Mouse (Mus musculus) bone marrow, adult 2 months (tissue): Measurements from ENCODE around the gene Tbx21. TPM values are rescaled to one million over a fixed set of nuclear protein-coding genes. Genes with fewer than 3 reads are reported as not detected.

Experiments
- H3K27ac ChIP-seq: fragments of 200-500 bp; 2 replicates; pipeline ENCODE4 v1.5.1; 2012; ENCODE audit warnings: low read depth, mild to moderate bottlenecking, control low read depth, inconsistent platforms, low read length; ENCODE audit not compliant: control insufficient read depth, poor library complexity, insufficient read depth
- H3K4me1 ChIP-seq: fragments of 200-500 bp; 2 replicates; pipeline ENCODE4 v1.6.1; 2011; ENCODE audit warnings: low read length; ENCODE audit not compliant: control insufficient read depth, insufficient read depth
- H3K4me3 ChIP-seq: fragments of 200-500 bp; replicated peaks from 2 replicates; pipeline ENCODE3; 2011; ENCODE audit warnings: mild to moderate bottlenecking, low read depth, low read length, control low read depth; ENCODE audit not compliant: control insufficient read depth
- CTCF ChIP-seq: fragments of 200-500 bp; IDR thresholded peaks from 2 replicates; pipeline ENCODE4 v1.5.1; 2011; ENCODE audit warnings: low read length, control low read depth; ENCODE audit not compliant: control insufficient read depth, insufficient read depth
- POLR2A ChIP-seq: fragments of 200-500 bp; IDR thresholded peaks from 2 replicates; pipeline ENCODE4 v1.6.1; 2011; ENCODE audit warnings: low read depth, mild to moderate bottlenecking, control low read depth, low read length, borderline replicate concordance; ENCODE audit not compliant: control insufficient read depth
- WGBS: fragments of 180-500 bp; shearing (Covaris S2); methylation state at CpG from one replicate; pipeline ENCODE4 v1.1.7; 2018; 5-methylcytosine and 5-hydroxymethylcytosine counted together
- polyA plus RNA-seq: library from polyadenylated mRNA; stranded (reverse); fragments of >200 nt; gene quantifications from 2 replicates; pipeline ENCODE4 v1.2.4, GENCODE M21; 2011; ENCODE audit warnings: low replicate concordance; ENCODE audit not compliant: missing spikeins, insufficient read depth, insufficient read length

The Tbx21 gene
- polyA plus RNA-seq, 1 experiment = 2.2 TPM

- TF ChIP-seq POLR2A = no peak
- no peak for TF ChIP-seq CTCF
- H3K4me1 ChIP-seq = no peaks in the 10 kb centered on the region; the same call in 1 of the 2 replicates
- no peak overlapping the region for H3K27ac ChIP-seq
- 88% methylated on average over 16 of the region's 16 CpGs for WGBS
- H3K4me3 ChIP-seq = no peak overlapping the region
Observed at GRCm38 (mm10) chr11:97108976-97109375, 6.2 kb downstream of the Tbx21 start.

- Histone ChIP-seq H3K4me3 (no peak overlapping the region), H3K4me1 (peaks cover 1% of the 10 kb centered on the region; the same call in 1 of the 2 replicates), H3K27ac (no peak overlapping the region)
- WGBS = 86% methylated on average over 9 of the region's 9 CpGs
- TF ChIP-seq CTCF = no peak
- TF ChIP-seq POLR2A = no peak
Observed at GRCm38 (mm10) chr11:97104091-97104483, 11.0 kb downstream of the Tbx21 start.

GRCm38 (mm10) chr11:97103163-97104090, 11.7 kb downstream of the Tbx21 start:
- TF ChIP-seq CTCF (no peak), POLR2A (no peak)
- Histone ChIP-seq H3K4me3 (no peak overlapping the region), H3K27ac (no peak overlapping the region), H3K4me1 (peaks cover 1% of the 10 kb centered on the region; the same call in 1 of the 2 replicates)
- 29% methylated on average over 10 of the region's 10 CpGs for WGBS

GRCm38 (mm10) chr11:97101722-97102121, 13.4 kb downstream of the Tbx21 start:
- no peak for TF ChIP-seq POLR2A
- peak; percentile 85 for TF ChIP-seq CTCF
- WGBS = 6% methylated on average over 9 of the region's 9 CpGs
- peaks cover 1% of the 10 kb centered on the region; the same call in 1 of the 2 replicates for H3K4me1 ChIP-seq

GRCm38 (mm10) chr11:97098791-97099190, 16.3 kb downstream of the Tbx21 start:
- H3K4me3 ChIP-seq = no peak overlapping the region
- TF ChIP-seq POLR2A (no peak), CTCF (no peak)
- H3K27ac ChIP-seq = no peak overlapping the region
- peaks cover 1% of the 10 kb centered on the region; the same call in 1 of the 2 replicates for H3K4me1 ChIP-seq
- WGBS = 17% methylated on average over 18 of the region's 18 CpGs

More at GRCm38 (mm10) chr11:97101722-97102121, 13.4 kb downstream of the Tbx21 start:
- no peak overlapping the region for H3K4me3 ChIP-seq
- H3K27ac ChIP-seq = no peak overlapping the region

- WGBS = 53% methylated on average over 2 of the region's 2 CpGs
- Histone ChIP-seq H3K27ac (no peak overlapping the region), H3K4me3 (no peak overlapping the region), H3K4me1 (no peaks in the 10 kb centered on the region)
- TF ChIP-seq POLR2A (no peak), CTCF (no peak)
Observed at GRCm38 (mm10) chr11:97094600-97094999, 20.5 kb downstream of the Tbx21 start.

- TF ChIP-seq POLR2A = no peak
- no peak for TF ChIP-seq CTCF
- no peak overlapping the region for H3K4me3 ChIP-seq
- H3K4me1 ChIP-seq = no peaks in the 10 kb centered on the region; the same call in 1 of the 2 replicates
- no peak overlapping the region for H3K27ac ChIP-seq
- 69% methylated on average over 6 of the region's 6 CpGs for WGBS
Observed at GRCm38 (mm10) chr11:97086365-97086764, 28.8 kb downstream of the Tbx21 start.

GRCm38 (mm10) chr11:97084821-97085505, 30.2 kb downstream of the Tbx21 start:
- no peaks in the 10 kb centered on the region; the same call in 1 of the 2 replicates for H3K4me1 ChIP-seq
- H3K27ac ChIP-seq = no peak overlapping the region
- no peak overlapping the region for H3K4me3 ChIP-seq
- WGBS = 86% methylated on average over 15 of the region's 15 CpGs
- TF ChIP-seq POLR2A = no peak
- TF ChIP-seq CTCF = no peak
